Mouse (Mus musculus): ENCODE results near the gene Ermp1.

Gene Ermp1

GRCm38 (mm10) chr19:29661974-29662580 is 13.9 kb upstream of the Ermp1 start:
- in situ Hi-C loops (cut with MboI, MseI), result no loop called here

GRCm38 (mm10) chr19:29660835-29661764 is 12.9 kb upstream of the Ermp1 start:
- in situ Hi-C loops (cut with MboI, MseI), result no loop called here

- in situ Hi-C loops (cut with MboI, MseI), result no loop called here
These were observed 11.5 kb upstream of the Ermp1 start for GRCm38 (mm10) chr19:29659705-29660104.

GRCm38 (mm10) chr19:29658836-29659235 is 10.6 kb upstream of the Ermp1 start:
- in situ Hi-C loops (cut with MboI, MseI), result no loop called here

- in situ Hi-C loops (cut with MboI, MseI), result no loop called here
These were observed 9.3 kb upstream of the Ermp1 start for GRCm38 (mm10) chr19:29657558-29657957.

- in situ Hi-C loops (cut with MboI, MseI), result no loop called here
These were observed 8.8 kb upstream of the Ermp1 start for GRCm38 (mm10) chr19:29657033-29657432.

- in situ Hi-C loops (cut with MboI, MseI), result no loop called here
These were observed 8.4 kb upstream of the Ermp1 start for GRCm38 (mm10) chr19:29656620-29657019.

- in situ Hi-C loops (cut with MboI, MseI), result no loop called here
These were observed 7.8 kb upstream of the Ermp1 start for GRCm38 (mm10) chr19:29656029-29656428.

GRCm38 (mm10) chr19:29655148-29655547 is 6.9 kb upstream of the Ermp1 start:
- in situ Hi-C loops (cut with MboI, MseI), result no loop called here

- in situ Hi-C loops (cut with MboI, MseI), result no loop called here
These were observed 5.6 kb upstream of the Ermp1 start for GRCm38 (mm10) chr19:29653768-29654265.

- in situ Hi-C loops (cut with MboI, MseI), result no loop called here
These were observed 1.5 kb upstream of the Ermp1 start for GRCm38 (mm10) chr19:29649683-29650082.

GRCm38 (mm10) chr19:29648550-29648914 is 317 bp upstream of the Ermp1 start:
- in situ Hi-C loops (cut with MboI, MseI), result no loop called here

- in situ Hi-C loops (cut with MboI, MseI), result no loop called here
These were observed 3.5 kb downstream of the Ermp1 start for GRCm38 (mm10) chr19:29644747-29645146.

GRCm38 (mm10) chr19:29643194-29643922 is 4.9 kb downstream of the Ermp1 start:
- in situ Hi-C loops (cut with MboI, MseI), result no loop called here

GRCm38 (mm10) chr19:29642211-29642610 is 6.0 kb downstream of the Ermp1 start:
- in situ Hi-C loops (cut with MboI, MseI), result no loop called here

- in situ Hi-C loops (cut with MboI, MseI), result no loop called here
These were observed 6.7 kb downstream of the Ermp1 start for GRCm38 (mm10) chr19:29641510-29641909.

GRCm38 (mm10) chr19:29641055-29641454 is 7.2 kb downstream of the Ermp1 start:
- in situ Hi-C loops (cut with MboI, MseI), result no loop called here

- in situ Hi-C loops (cut with MboI, MseI), result no loop called here
These were observed 36.1 kb downstream of the Ermp1 start for GRCm38 (mm10) chr19:29612102-29612501.

- in situ Hi-C loops (cut with MboI, MseI), result no loop called here
These were observed 37.3 kb downstream of the Ermp1 start for GRCm38 (mm10) chr19:29610907-29611306.

GRCm38 (mm10) chr19:29608212-29608611 is 40.0 kb downstream of the Ermp1 start:
- in situ Hi-C loops (cut with MboI, MseI), result no loop called here

- in situ Hi-C loops (cut with MboI, MseI), result no loop called here
These were observed 40.7 kb downstream of the Ermp1 start for GRCm38 (mm10) chr19:29607521-29607920.

GRCm38 (mm10) chr19:29604653-29605052 is 43.6 kb downstream of the Ermp1 start:
- in situ Hi-C loops (cut with MboI, MseI), result no loop called here

All from regulatory T cell (primary cell).